Mouse (Mus musculus): ENCODE measurements at regions not wholly inside any gene's neighbourhood (a gene's known extent, or its start where the extent isn't known, plus 50 kb on each side); places are given as distances from the start of the nearest gene placed in this dataset.
"Not testable (repeated sequence)": the region's sequence is repeated elsewhere in the genome, so short reads cannot be mapped to it uniquely, and the experiment has no call there.

DNA sequence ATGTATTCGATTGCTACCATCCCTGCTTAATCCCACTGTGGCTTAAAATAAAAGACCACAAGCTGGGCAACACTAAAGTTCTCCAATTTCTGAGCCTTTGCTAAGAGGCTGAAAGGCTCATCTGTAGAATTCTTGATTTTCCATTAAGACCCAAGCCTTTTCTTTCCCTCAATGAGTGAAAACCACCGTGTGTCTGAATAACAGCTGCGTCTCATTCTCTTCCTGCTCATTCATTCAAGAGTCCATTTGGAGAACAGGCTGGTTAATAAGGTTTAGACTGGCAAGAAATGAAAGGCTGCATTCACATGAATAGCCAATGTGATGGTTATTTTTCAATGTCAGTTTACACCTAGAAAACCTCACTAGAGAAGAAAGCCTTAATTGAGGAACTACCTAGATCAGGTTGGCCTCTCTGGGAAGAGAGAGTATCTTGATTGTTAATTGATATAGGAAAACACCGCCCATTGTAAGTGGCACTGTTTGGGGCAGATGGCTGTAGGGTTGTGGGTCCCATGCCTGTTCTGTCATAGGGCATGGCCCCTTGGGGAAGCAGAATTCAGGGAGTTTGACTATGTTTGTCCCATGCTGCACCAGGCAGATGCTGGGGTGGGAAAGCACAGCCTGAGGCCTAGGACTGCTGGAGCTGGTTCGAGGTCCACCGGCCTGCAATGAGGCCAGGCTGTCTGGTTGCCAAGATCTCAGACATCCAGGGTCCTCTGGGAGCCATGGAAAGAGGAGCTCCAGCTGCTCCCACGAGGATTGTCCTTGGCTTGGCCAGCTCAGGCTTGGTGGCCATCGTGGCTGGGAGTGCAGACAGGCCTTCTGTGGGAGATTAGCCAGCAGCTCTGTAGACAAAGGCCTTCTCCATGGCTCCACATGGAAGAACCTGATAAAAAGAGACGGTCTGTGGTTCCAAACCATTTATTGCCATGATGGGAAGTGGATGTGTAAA is 161.3 kb upstream of the Castor2 start:
- intact Hi-C loops (cut with DNase I) = no loop called here

DNA sequence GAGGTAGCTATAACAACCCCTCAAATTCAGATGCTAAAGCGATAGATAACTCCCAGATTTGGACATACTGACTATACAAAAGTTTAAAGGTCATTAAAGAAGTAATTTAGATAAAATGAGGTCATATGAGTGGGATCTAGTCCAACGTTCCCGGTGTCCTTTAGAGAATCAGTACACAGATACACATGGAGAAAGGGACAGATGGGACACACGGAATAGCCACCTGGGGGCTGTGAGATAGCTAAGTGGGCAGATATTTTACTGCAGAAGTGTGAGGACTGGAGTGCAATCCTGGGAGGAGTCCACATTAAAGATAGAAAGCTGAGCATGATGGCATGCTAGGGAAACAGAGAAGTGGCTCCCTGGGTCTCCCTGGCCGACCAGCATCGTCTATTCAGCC is 164.1 kb upstream of the Castor2 start:
- intact Hi-C loops (cut with DNase I) = no loop called here

DNA sequence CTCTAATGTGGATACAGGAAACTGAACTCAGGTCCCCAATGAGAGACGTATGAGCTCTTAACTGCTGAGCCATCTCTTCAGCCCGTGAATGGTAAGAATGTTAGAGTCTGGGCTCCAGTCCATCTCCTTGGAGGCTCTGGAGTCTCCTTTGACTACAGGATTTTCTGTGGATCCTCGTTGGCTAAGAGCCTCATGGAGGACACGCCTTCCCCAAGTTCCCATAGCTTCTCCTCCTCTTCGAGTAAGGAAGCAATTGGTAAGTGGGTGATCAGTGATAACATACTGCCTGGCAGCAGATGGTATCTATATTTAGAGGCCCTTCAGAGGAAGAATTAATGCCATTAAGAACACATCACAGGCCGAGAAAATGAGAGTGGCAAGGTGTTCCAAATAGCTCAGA is 164.5 kb upstream of the Castor2 start:
- intact Hi-C loops (cut with DNase I) = no loop called here

DNA sequence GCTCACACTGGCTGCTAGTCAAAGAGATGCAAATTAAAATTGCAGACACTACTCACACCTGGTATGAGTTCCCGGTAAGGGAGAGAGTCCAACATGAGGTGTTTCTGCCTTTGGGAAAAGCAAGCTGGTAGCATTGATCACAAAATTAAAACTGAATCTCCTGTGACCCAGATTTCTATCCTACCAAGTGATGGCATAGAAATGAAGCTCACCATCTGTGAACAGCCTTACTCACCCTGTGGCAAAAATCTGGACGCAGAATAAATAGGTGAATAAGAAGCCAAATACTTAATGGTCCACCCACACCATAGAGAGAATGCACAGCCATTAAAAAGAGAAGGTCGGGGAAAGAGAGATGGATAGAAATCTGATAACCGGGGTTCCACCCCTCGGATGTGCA is 169.4 kb upstream of the Castor2 start:
- intact Hi-C loops (cut with DNase I) = no loop called here

DNA sequence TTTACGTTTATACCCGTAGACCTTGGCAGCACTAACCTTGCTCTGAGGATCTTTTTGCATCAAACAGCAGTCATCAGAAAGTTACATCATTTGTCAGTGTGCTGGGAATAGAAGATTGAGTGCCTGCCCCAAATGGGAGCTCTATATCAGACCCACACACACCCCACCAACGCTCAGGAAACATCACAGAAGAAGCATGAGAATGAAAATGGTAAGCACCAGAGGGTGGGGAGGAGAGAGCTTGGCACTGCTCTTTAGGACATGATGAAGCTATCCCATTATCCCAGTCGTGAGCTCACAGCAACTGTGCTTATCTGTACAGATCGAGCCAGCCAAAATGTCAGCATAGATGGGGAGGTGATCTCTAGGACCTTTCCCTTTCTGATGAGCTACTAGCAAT is 172.5 kb upstream of the Castor2 start:
- intact Hi-C loops (cut with DNase I) = no loop called here

DNA sequence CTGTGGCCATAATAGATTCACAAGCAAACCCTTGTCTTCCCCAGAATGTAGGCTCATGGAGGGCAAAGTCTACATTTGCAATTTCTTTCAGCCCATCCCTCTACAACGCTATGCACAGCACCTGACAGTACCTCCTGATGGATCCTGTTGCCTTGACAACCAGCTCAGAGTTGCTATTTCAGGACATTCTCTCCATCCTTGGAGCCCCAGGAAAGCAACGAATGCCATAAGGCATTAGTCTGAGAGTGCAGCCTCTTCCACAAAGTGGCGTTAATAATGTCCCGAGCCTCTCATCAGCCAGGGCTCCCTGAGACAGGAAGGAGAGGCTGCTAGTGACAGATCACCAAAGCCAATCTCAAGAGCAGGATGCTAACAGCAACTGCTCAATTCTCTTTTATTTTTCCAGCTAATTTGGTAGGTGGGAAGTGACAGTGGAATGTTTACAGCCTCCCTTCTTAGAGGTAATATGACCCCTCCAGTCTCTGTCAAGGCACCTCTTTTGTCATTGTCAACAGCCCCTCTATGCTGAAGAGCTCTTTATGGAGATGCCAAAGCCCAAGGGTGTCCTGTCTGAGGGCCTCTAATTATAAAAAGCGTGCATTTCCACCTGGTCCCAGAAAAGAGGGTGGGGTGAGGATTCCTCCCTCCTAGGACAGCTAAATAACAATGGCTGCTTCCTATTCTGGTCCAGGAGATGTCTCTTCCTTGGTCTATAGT is 174.2 kb upstream of the Castor2 start:
- intact Hi-C loops (cut with DNase I) = no loop called here

DNA sequence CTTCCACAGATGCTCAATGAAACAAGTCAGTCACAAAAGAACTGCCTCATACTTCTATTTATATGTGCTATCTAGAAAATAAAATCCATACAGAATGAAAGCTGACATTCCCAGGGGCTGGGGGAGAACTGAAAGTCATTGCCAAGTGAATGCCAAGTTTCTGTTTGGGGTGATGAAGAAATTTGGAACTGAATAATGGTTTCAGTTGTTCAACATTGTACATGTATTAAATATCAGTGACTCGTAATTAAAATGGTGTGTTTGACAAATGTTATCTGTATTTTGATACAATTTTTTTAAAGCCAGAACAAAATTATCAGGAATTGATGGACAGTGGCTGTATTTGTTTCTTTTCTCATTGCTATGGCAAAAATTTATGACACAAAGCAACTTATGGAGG is 177.3 kb upstream of the Castor2 start:
- intact Hi-C loops (cut with DNase I) = no loop called here

DNA sequence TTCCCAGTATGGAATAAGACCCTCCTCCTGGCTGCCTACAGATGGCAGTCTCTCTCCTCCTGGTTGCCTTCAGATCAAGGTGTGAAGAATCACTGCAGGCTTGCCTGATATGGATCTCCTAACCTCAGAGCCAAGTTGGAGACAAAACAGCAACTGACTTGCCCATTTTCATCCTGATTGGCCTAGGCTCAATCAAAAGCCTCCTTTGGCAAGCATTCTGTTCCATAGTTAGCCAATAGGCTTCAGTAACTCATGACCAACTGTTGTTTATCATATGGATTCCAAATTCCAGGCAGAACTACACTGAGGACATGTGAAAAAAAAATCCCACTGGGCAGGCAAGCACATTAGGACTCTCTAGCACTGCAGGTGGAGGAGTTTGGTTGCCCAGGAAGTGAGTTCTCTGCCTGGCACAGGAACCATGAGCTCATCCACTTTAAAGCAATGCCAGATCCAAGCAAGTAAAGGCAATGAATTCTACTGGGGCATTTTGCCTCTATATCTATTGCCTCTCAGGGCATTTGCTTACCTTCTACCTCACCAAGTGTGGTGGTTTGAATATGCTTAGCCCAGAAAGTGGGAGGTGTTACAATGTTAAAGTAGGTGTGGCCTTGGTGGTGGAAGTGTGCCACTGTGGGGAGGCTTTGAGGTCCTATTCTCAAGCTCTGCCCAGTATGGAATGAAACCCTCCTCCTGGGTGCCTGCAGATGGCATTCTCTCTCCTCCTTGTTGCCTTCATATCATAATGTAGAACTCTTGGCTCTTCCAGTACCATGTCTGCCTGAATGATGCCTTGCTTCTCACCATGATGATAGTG is 183.6 kb upstream of the Castor2 start:
- intact Hi-C loops (cut with DNase I) = no loop called here

DNA sequence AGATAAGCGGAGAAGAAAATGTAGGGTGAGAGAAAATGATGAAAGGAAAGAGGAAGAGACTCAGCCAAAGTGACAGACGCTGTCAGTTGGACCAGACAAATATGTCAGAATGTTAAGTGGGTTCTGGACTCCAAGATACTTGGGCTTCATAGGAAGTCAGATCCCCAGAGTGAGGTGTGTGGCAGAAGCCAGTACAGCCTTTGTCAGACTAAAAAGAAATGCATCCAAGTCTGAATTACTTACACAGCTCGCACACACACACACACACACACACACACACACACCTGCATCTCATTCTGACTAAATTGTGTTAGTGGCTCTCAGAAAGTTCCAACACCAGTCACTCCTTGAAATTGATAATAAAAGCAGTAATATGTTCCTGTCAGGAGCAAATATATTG is 192.1 kb upstream of the Castor2 start:
- intact Hi-C loops (cut with DNase I) = no loop called here

DNA sequence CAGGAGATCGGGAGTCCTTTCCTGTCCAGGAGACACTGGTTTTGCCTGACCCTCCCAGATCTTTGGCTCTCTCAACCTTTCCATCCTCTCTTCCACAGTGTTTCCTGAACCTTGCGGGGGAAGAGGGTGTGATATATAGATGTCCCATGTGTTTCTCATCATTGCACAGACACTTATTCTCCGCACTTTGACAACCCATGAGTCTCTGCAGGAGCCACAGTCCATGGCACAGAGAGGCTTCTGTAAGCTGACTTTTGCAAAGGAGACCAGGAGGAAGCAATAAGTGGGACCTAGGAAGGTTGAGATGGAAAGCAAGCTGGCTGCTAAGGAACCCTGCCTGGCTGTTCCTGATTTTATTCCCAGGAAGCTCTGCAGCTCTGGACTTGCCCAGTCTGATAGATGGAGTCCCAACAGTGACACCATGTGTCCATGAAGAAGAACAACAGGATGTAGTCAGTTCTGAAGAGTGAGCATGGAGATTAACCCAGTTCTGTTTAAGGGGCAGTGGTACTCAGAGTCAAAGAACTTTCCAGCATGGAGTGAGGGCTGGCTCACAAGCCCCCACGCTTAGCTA is 201.4 kb upstream of the Castor2 start:
- intact Hi-C loops (cut with DNase I) = no loop called here

DNA sequence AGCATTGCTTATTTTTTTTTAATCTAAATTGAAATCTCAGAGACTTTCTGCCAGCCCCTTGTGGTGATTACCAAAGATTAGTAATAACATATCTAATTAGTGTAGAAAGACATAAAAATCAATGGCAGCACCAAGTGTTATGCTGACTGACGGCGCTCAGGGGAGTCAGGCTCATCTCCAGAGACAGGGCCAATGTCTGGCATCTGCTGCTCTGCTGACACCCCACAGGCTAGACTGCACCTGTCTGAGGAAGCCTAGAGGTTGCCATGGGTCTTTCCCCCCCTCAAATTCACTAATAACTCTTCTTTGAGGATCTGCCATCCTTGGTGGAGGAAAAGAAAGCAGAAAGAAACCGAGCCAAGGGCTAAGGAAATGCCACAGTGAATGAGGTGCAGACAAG is 208.8 kb upstream of the Castor2 start:
- intact Hi-C loops (cut with DNase I) = no loop called here

DNA sequence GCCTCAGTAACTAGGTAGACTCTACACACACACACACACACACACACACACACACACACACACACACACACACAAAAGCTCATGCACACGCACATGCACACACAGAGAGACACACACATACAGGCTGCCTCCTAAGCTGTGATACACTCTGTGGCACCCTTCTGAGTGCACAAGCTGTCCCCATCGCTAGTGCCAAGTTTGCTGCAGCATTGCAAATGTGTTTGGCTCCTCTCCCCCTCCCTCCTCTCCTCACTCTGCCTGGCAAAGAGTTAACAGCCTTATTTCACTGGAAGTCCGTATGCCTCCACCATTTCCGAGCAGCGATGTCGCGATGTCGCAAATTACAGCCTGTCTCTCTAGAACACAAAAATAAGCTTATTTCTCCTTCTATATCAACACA is 209.7 kb upstream of the Castor2 start:
- intact Hi-C loops (cut with DNase I) = no loop called here

DNA sequence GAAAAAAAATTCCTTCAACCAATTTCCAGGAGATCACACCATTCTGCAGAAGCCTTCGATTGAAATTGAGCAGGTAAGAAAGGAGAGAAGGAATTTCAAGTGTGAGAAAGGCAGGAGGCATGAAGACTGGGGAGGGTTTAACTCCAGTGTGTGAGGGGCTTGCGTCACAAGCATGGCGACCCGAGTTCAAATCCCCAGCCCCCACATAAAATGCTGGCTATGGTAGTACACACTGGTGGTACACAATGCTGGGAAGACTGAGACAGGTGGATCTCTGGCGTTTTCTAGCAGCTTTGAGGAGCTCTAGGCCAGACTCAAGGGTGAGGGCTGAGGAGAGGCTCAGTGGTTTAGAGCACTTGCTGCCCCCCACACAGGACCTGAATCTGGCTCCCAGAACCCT is 214.0 kb upstream of the Castor2 start:
- intact Hi-C loops (cut with DNase I) = no loop called here

DNA sequence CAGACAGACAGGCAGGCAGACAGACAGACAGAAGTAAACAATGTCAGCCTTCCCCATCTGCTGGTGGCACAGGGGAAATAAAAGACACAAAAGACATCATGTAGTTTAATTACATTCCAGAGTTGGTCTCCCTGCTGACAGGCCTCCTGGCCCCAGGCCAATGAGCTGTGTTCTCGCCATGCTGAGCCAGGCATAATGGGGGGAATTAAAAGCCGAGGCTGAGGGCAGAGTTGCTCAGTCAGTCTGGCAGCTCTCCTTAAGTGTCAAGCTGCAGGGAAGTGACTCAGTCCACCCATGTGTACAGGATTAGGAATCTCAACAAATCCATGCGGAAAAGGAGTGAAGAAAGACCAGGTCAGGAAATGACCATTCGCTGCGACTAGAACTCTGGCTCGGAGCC is 214.5 kb upstream of the Castor2 start:
- intact Hi-C loops (cut with DNase I) = no loop called here

DNA sequence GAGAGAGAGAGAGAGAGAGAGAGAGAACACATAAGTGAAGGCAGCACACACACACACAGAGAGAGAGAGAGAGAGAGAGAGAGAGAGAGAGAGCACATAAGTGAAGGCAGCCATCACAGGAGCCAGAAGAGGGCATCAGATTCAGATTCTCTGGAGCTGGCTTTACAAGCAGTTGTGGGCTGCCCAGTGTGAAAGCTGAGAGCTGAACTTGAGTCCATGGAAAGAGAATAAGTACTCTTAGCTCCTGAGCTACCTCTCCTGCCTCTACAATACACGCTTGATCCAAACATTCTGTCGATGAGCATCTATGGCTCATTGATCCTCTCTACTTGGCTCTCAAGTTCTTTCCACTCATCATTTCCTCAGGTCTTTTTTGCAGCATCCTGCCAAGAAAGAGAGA is 214.9 kb upstream of the Castor2 start:
- intact Hi-C loops (cut with DNase I) = no loop called here

DNA sequence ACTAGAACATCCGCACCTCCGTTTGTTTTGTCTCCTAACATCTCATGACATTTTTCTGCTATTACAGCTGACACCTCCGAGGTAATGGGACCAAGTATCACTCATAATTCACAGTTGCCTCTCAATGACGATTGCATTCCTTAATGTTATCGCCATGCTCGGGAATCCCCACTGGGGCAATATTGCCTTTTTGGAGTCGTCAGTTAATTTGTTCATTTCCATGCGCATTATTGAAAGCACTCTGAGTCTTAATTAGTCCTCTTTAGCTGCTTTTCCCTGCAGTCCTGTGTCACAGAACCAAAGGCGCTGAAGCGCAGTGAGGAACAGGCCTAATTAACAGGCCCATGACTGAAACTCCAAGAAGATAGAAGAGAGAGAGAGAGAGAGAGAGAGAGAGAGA is 255.0 kb upstream of the Castor2 start:
- intact Hi-C loops (cut with DNase I) = no loop called here

DNA sequence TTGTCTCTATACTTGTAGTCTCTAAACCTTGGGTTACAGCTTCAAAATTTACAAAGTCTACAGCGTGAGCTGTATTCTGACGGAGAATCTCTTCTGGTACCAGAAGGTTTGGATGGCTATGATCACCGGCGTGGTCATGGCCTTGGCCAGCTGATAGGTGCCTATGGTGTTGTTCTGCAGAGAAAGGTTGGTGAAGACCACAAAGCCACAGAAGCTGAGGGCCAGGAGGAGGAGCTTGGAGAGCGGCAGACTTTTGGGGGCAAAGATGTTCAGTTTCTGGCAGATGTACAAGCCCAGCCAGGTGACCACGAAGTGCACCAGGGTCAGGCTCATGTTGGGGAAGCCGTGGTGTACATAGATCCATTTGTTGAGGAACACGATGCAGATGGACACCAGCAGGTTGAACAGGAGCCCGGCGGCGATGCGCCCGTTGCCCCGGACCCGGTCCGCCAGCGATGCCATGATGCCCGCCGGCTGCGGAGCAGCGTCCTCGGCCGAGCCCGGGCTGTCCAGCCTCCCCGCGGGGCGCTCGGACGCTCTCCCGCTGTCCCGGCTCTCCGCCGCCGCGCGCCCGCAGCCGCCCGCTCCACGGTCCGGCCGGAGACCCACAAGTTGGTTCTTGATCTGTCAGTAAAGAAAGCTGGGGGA is 257.3 kb upstream of the Castor2 start:
- intact Hi-C loops (cut with DNase I) = not testable (repeated sequence)

DNA sequence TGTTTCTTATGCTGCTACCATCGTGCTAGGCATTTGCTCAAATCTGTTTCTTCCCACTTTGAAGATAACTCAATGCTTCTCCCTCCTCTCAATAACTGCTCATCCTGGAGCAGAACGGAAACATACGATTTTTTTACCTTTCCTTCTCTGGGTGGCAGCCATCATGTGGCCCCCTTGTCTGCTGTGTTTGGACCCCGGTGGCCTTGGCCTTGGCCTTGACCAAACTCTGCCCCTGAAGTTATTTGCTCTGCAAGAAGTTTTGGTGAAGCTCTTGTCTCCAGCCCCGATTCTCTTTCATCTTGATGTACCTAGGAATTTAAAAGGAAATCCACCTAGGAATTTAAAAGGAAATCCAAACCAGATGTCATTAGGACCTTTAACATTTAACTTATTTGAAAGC is 261.2 kb upstream of the Castor2 start:
- intact Hi-C loops (cut with DNase I) = no loop called here

DNA sequence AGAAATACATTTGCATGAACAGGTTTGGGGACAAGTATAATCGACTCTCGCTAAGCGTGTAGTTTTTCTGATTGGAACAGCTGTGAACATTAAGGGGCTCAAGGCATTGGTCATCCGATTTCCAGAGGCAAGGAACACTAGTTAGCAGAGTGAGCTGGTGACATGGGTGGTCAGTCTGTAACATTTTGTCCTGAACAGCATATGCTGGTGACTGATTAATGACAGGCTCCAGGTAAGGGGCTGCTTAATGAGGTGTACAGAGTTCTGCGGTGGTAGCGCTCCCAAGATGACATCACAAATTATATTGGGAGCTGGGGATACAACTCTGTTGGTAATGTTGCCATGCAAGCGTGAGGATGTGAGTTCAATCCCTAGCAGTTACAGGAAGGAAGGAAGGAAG is 266.3 kb upstream of the Castor2 start:
- intact Hi-C loops (cut with DNase I) = no loop called here

DNA sequence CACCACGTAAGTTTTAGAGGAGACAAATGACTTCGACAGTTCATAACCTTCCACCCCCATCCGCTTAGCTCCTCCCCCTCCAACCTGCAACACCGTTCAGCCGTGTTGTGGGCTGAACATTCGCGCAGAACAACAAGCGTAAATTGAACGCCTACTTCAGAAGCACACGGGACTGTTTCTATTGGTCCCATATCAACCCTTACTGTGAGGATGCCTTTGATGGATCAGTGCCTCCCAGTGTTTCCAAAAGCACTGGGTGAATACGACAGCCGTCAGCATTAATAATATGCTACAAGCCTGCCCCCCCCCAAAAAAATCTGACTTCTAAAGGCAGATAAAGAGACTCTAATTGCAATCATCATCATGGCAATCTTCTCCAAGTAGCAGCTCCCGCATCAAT is 271.3 kb upstream of the Castor2 start:
- intact Hi-C loops (cut with DNase I) = no loop called here

DNA sequence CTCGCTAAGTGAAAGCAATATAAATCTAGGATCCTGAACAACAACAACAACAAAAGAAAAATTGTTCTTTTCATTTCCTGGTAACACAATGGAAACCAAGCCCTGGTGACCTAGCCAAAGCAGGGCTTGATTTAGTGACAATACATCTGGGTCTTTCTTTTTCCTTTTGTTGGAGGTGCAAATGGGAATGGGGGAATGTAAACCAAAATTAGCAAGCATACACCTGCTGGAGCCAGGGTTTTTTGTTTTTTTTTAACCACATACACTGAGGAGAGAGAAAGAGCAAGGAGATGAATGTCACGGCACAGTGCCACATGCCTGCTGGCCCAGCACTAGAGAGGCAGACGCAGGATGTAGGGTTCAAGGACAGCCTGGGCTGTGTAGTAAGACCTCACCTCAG is 275.6 kb upstream of the Castor2 start:
- intact Hi-C loops (cut with DNase I) = no loop called here
